In genomic region chr10:102801391-102801790, GRCm38 (mm10) we compare ENCODE assay signal across 21 mouse cellular contexts.
DNase-seq lines count a peak whose midpoint lies in the region; ATAC-seq lines count a peak whose summit lies in the region.
"Had no signal": no experiment of that assay in that cellular context is flagged by ENCODE, and none has a peak within 500 bp of the region (broad histone marks: within the 10 kb centered on the region; RNA-seq: fewer than 3 reads in every experiment).

No protein-coding gene starts in this region.

- 82% methylated on average over 3 of the region's 3 CpGs for WGBS in heart, embryonic 11.5 days (ENCODE audit: insufficient replicate concordance)
- WGBS in neural tube, embryonic 15.5 days: 77% methylated on average over 3 of the region's 3 CpGs

- intact Hi-C loops in heart, postnatal 10 days (cut with DNase I): no loop called here

- no peak for ATAC-seq in heart, embryonic 11.5 days (replicated peaks; ENCODE audit: insufficient number of reproducible peaks, low FRiP score, low TSS enrichment)
- ATAC-seq in neural tube, embryonic 15.5 days (ENCODE audit: low FRiP score): 0 out of 2 replicates have a peak, but pooled peaks have one; percentile 47
- ATAC-seq: forebrain, embryonic 14.5 days; intestine, postnatal 0 days had no signal

- DNase-seq in adrenal gland, adult 2 months: peak; percentile 36
- DNase-seq in adrenal gland, postnatal 25 days: no peak
- DNase-seq in heart, postnatal 10 days: peak; percentile 4 to 21
- no peak for DNase-seq in neural tube, embryonic 10.5 days (ENCODE audit: extremely low spot score, low spot score)
- DNase-seq in testis, postnatal 10 days (ENCODE audit: low spot score): peak; percentile 49
- no peak for DNase-seq in spleen, postnatal 36 days (ENCODE audit: low spot score in 2 of 2)
- DNase-seq: kidney, postnatal 36 days; liver; lung, postnatal 4 days; right cerebral cortex, adult 18-20 months; right cerebral cortex, postnatal 4 days; thymus, adult 2 months; thymus, postnatal 4 days had no signal

- no peaks in the 10 kb centered on the region for H3K4me1 ChIP-seq in heart, embryonic 11.5 days (ENCODE audit: control insufficient read depth, insufficient read depth, low read length)
- no peaks in the 10 kb centered on the region for H3K4me1 ChIP-seq in neural tube, embryonic 15.5 days
- H3K4me1 ChIP-seq: embryonic facial prominence, embryonic 15.5 days; heart, embryonic 12.5 days; hindbrain, embryonic 15.5 days; stomach, embryonic 15.5 days had no signal

- no peaks in the 10 kb centered on the region for H3K36me3 ChIP-seq in heart, embryonic 11.5 days (ENCODE audit: control insufficient read depth, insufficient read depth, low read length)
- H3K36me3 ChIP-seq in neural tube, embryonic 15.5 days: no peaks in the 10 kb centered on the region
- H3K36me3 ChIP-seq: embryonic facial prominence, embryonic 15.5 days; heart, embryonic 12.5 days; hindbrain, embryonic 15.5 days; stomach, embryonic 15.5 days had no signal

- H3K4me2 ChIP-seq in heart, embryonic 11.5 days: no peak overlapping the region
- no peak overlapping the region for H3K4me2 ChIP-seq in neural tube, embryonic 15.5 days
- H3K4me2 ChIP-seq: embryonic facial prominence, embryonic 15.5 days; heart, embryonic 12.5 days; hindbrain, embryonic 15.5 days; stomach, embryonic 15.5 days had no signal

- no peaks in the 10 kb centered on the region for H3K9me3 ChIP-seq in heart, embryonic 11.5 days (replicated peaks; ENCODE audit: control insufficient read depth, low read length)
- H3K9me3 ChIP-seq in neural tube, embryonic 15.5 days (replicated peaks): no peaks in the 10 kb centered on the region
- H3K9me3 ChIP-seq: embryonic facial prominence, embryonic 15.5 days; heart, embryonic 12.5 days; hindbrain, embryonic 15.5 days; stomach, embryonic 15.5 days had no signal

- H3K9ac ChIP-seq in heart, embryonic 11.5 days (ENCODE audit: low read depth, low read length): no peak overlapping the region
- no peak overlapping the region for H3K9ac ChIP-seq in neural tube, embryonic 15.5 days (replicated peaks)
- H3K9ac ChIP-seq: embryonic facial prominence, embryonic 15.5 days; heart, embryonic 12.5 days; hindbrain, embryonic 15.5 days; stomach, embryonic 15.5 days had no signal

- no peak overlapping the region for H3K27ac ChIP-seq in heart, embryonic 11.5 days (ENCODE audit: low read depth, low read length)
- no peak overlapping the region for H3K27ac ChIP-seq in neural tube, embryonic 15.5 days (replicated peaks)
- H3K27ac ChIP-seq: embryonic facial prominence, embryonic 15.5 days; hindbrain, embryonic 15.5 days; stomach, embryonic 15.5 days had no signal

- no peaks in the 10 kb centered on the region for H3K27me3 ChIP-seq in heart, embryonic 11.5 days (ENCODE audit: control insufficient read depth, insufficient read depth, low read length)
- no peaks in the 10 kb centered on the region for H3K27me3 ChIP-seq in neural tube, embryonic 15.5 days (replicated peaks)
- H3K27me3 ChIP-seq: embryonic facial prominence, embryonic 15.5 days; heart, embryonic 12.5 days; hindbrain, embryonic 15.5 days; stomach, embryonic 15.5 days had no signal

- H3K4me3 ChIP-seq in heart, embryonic 11.5 days (ENCODE audit: low read depth, low read length): no peak overlapping the region
- no peak overlapping the region for H3K4me3 ChIP-seq in neural tube, embryonic 15.5 days (replicated peaks)
- H3K4me3 ChIP-seq: embryonic facial prominence, embryonic 15.5 days; heart, embryonic 12.5 days; hindbrain, embryonic 15.5 days; stomach, embryonic 15.5 days had no signal

Comparison
In these comparisons a context has a peak if more than half of its experiments do, and no peak if none do; other contexts are left out.
1. DNase-seq: peak in adrenal gland, adult 2 months (single experiment), heart, postnatal 10 days (2 of 2) and testis, postnatal 10 days (single experiment); none in adrenal gland, postnatal 25 days (single experiment), neural tube, embryonic 10.5 days (single experiment) and spleen, postnatal 36 days (0 of 2).